Mouse (Mus musculus) midbrain, postnatal 0 days (tissue): ENCODE measurements at regions not wholly inside any gene's neighbourhood (a gene's known extent, or its start where the extent isn't known, plus 50 kb on each side); places are given as distances from the start of the nearest gene placed in this dataset.
A peak's percentile ranks its signal among the peaks of the same experiment; 100 is the strongest.

ENCODE experiments used
- ATAC-seq: fragments of 200-750 bp; cut with Nextera tagmentation; 2 replicates; pipeline ENCODE4 v1.8.0; 2017; ENCODE audit warnings: moderate number of reproducible peaks, mild to moderate bottlenecking, moderate TSS enrichment, moderate library complexity; ENCODE audit not compliant: low FRiP score
- DNase-seq: peaks from one replicate; pipeline ENCODE4 v3.0.0-alpha.2; 2015; ENCODE audit warnings: low spot score
- H3K27ac ChIP-seq: fragments of 300-500 bp; sonication (generic); 2 replicates; pipeline ENCODE4 v1.5.1; 2014; ENCODE audit warnings: low read depth, mild to moderate bottlenecking, low read length, mixed read lengths
- H3K27me3 ChIP-seq: fragments of 300-500 bp; sonication (generic); 2 replicates; pipeline ENCODE4 v1.6.1; 2014; ENCODE audit warnings: low read length, control low read depth, mixed read lengths; ENCODE audit not compliant: insufficient read depth
- H3K36me3 ChIP-seq: fragments of 300-500 bp; sonication (generic); 2 replicates; pipeline ENCODE4 v1.6.1; 2014; ENCODE audit warnings: low read length, control low read depth, mixed read lengths; ENCODE audit not compliant: insufficient read depth
- H3K4me1 ChIP-seq: fragments of 300-500 bp; sonication (generic); 2 replicates; pipeline ENCODE4 v1.6.1; 2014; ENCODE audit warnings: mild to moderate bottlenecking, control low read depth, antibody characterized with exemption, low read length, mixed read lengths; ENCODE audit not compliant: insufficient read depth
- H3K4me2 ChIP-seq: fragments of 300-500 bp; sonication (generic); 2 replicates; pipeline ENCODE4 v1.6.1; 2014; ENCODE audit warnings: low read depth, mild to moderate bottlenecking, low read length, mixed read lengths; ENCODE audit not compliant: poor library complexity, severe bottlenecking
- H3K4me3 ChIP-seq: fragments of 300-500 bp; sonication (generic); 2 replicates; pipeline ENCODE4 v1.5.1; 2014; ENCODE audit warnings: low read depth, mild to moderate bottlenecking, low read length, moderate library complexity
- H3K9ac ChIP-seq: fragments of 300-500 bp; sonication (generic); replicated peaks from 2 replicates; pipeline ENCODE4 v1.6.1; 2014; ENCODE audit warnings: mild to moderate bottlenecking, low read length, moderate library complexity, mixed read lengths; ENCODE audit not compliant: poor library complexity, severe bottlenecking
- H3K9me3 ChIP-seq: fragments of 300-500 bp; sonication (generic); 2 replicates; pipeline ENCODE4 v1.6.1; 2016; ENCODE audit warnings: low read length, control low read depth
- CTCF ChIP-seq: IDR thresholded peaks from 2 replicates; pipeline ENCODE4 v1.5.1; 2016; ENCODE audit warnings: antibody characterized with exemption, mild to moderate bottlenecking
- WGBS: fragments of 180-500 bp; shearing (Covaris S2); extraction: QIAGEN DNeasy Blood & Tissue Kit; methylation state at CpG from one replicate; pipeline ENCODE4 v1.1.7; 2014; 5-methylcytosine and 5-hydroxymethylcytosine counted together

GRCm38 (mm10) chr15:17356586-17356985, 628.0 kb downstream of the Cdh9 start:
- H3K9ac ChIP-seq = no peak overlapping the region
- no peak for TF ChIP-seq CTCF
- no peak overlapping the region for H3K27ac ChIP-seq
- DNase-seq = no peak
- no peaks in the 10 kb centered on the region for H3K36me3 ChIP-seq
- H3K4me1 ChIP-seq = no peaks in the 10 kb centered on the region
- H3K4me3 ChIP-seq = no peak overlapping the region
- ATAC-seq = no peak
- no peak overlapping the region for H3K4me2 ChIP-seq
- no peaks in the 10 kb centered on the region for H3K9me3 ChIP-seq
- H3K27me3 ChIP-seq = no peaks in the 10 kb centered on the region

GRCm38 (mm10) chr15:17357083-17357774, 628.7 kb downstream of the Cdh9 start:
- Histone ChIP-seq H3K9me3 (no peaks in the 10 kb centered on the region), H3K4me3 (no peak overlapping the region), H3K27ac (no peak overlapping the region), H3K36me3 (no peaks in the 10 kb centered on the region), H3K4me2 (no peak overlapping the region), H3K27me3 (no peaks in the 10 kb centered on the region), H3K4me1 (no peaks in the 10 kb centered on the region), H3K9ac (no peak overlapping the region)
- TF ChIP-seq CTCF = no peak
- DNase-seq = peak; percentile 33
- no peak for ATAC-seq
- WGBS = 53% methylated on average over 2 of the region's 2 CpGs

- Histone ChIP-seq H3K4me1 (no peaks in the 10 kb centered on the region), H3K9me3 (no peaks in the 10 kb centered on the region), H3K27ac (no peak overlapping the region), H3K27me3 (no peaks in the 10 kb centered on the region), H3K4me3 (no peak overlapping the region), H3K9ac (no peak overlapping the region), H3K36me3 (no peaks in the 10 kb centered on the region), H3K4me2 (no peak overlapping the region)
- DNase-seq (no peak), ATAC-seq (no peak)
- WGBS = 100% methylated on average over 1 of the region's 1 CpGs
- TF ChIP-seq CTCF = no peak
These were observed 676.1 kb downstream of the Cdh9 start for GRCm38 (mm10) chr15:17404701-17405100.

- Histone ChIP-seq H3K9me3 (no peaks in the 10 kb centered on the region), H3K4me1 (no peaks in the 10 kb centered on the region), H3K27me3 (no peaks in the 10 kb centered on the region), H3K4me3 (no peak overlapping the region), H3K27ac (no peak overlapping the region), H3K9ac (no peak overlapping the region), H3K4me2 (no peak overlapping the region), H3K36me3 (no peaks in the 10 kb centered on the region)
- peak; percentile 64 for DNase-seq
- no peak for ATAC-seq
- no peak for TF ChIP-seq CTCF
These were observed 699.2 kb downstream of the Cdh9 start for GRCm38 (mm10) chr15:17427747-17428146.

- Histone ChIP-seq H3K9me3 (no peaks in the 10 kb centered on the region), H3K36me3 (no peaks in the 10 kb centered on the region), H3K9ac (no peak overlapping the region), H3K4me2 (no peak overlapping the region), H3K27ac (no peak overlapping the region), H3K4me3 (no peak overlapping the region), H3K4me1 (no peaks in the 10 kb centered on the region), H3K27me3 (no peaks in the 10 kb centered on the region)
- DNase-seq (peak; percentile 28), ATAC-seq (no peak)
- WGBS = 26% methylated on average over 4 of the region's 4 CpGs
- no peak for TF ChIP-seq CTCF
These were observed 703.3 kb downstream of the Cdh9 start for GRCm38 (mm10) chr15:17431823-17432222.

GRCm38 (mm10) chr15:17435862-17436261, 707.3 kb downstream of the Cdh9 start:
- H3K4me2 ChIP-seq = no peak overlapping the region
- ATAC-seq (no peak), DNase-seq (no peak)
- no peak overlapping the region for H3K27ac ChIP-seq
- H3K27me3 ChIP-seq = no peaks in the 10 kb centered on the region
- H3K4me1 ChIP-seq = no peaks in the 10 kb centered on the region
- H3K9me3 ChIP-seq = no peaks in the 10 kb centered on the region
- 91% methylated on average over 1 of the region's 1 CpGs for WGBS
- no peak overlapping the region for H3K9ac ChIP-seq
- H3K36me3 ChIP-seq = no peaks in the 10 kb centered on the region
- TF ChIP-seq CTCF = no peak
- no peak overlapping the region for H3K4me3 ChIP-seq
